Mouse (Mus musculus): Measurements from ENCODE around the gene Sez6. TPM values are rescaled to one million over a fixed set of nuclear protein-coding genes. Genes with fewer than 3 reads are reported as not detected.

The Sez6 gene
- polyA plus RNA-seq, 1 experiment from 2014 or later, result 0.17 TPM

GRCm38 (mm10) chr11:77903761-77904160, 26.8 kb upstream of the Sez6 start:
- no peak for DNase-seq (ENCODE audit: low spot score)
- no peak overlapping the region for H3K4me2 ChIP-seq (ENCODE audit: low read length)
- WGBS, result 35% methylated on average over 3 of the region's 3 CpGs

GRCm38 (mm10) chr11:77904707-77905106, 25.9 kb upstream of the Sez6 start:
- no peak overlapping the region for H3K27ac ChIP-seq
- WGBS, result 43% methylated on average over 1 of the region's 1 CpGs
- H3K9me3 ChIP-seq (replicated peaks; ENCODE audit: low read length), result no peaks in the 10 kb centered on the region
- peaks cover 3% of the 10 kb centered on the region; the same call in 1 of the 2 replicates for H3K4me1 ChIP-seq (replicated peaks; ENCODE audit: insufficient read depth, low read length)
- DNase-seq (ENCODE audit: low spot score) (no peak), ATAC-seq (replicated peaks; ENCODE audit: low FRiP score, low read depth) (no peak)
- peaks cover 4% of the 10 kb centered on the region; the same call in 1 of the 2 replicates for H3K27me3 ChIP-seq (ENCODE audit: insufficient read depth, low read length)
- no peaks in the 10 kb centered on the region for H3K36me3 ChIP-seq (ENCODE audit: insufficient read depth, low read length)
- H3K4me3 ChIP-seq (replicated peaks; ENCODE audit: low read depth, low read length), result no peak overlapping the region
- no peak overlapping the region for H3K4me2 ChIP-seq (ENCODE audit: low read length)
- H3K9ac ChIP-seq (ENCODE audit: low read depth, low read length), result no peak overlapping the region
- TF ChIP-seq CTCF (IDR thresholded peaks at IDR 0.05; ENCODE audit: low read depth), result no peak

More at GRCm38 (mm10) chr11:77903761-77904160, 26.8 kb upstream of the Sez6 start:
- Histone ChIP-seq H3K9ac (ENCODE audit: low read depth, low read length) (no peak overlapping the region), H3K27me3 (ENCODE audit: insufficient read depth, low read length) (no peaks in the 10 kb centered on the region; the same call in 1 of the 2 replicates), H3K36me3 (ENCODE audit: insufficient read depth, low read length) (no peaks in the 10 kb centered on the region), H3K9me3 (replicated peaks; ENCODE audit: low read length) (no peaks in the 10 kb centered on the region), H3K4me3 (replicated peaks; ENCODE audit: low read depth, low read length) (no peak overlapping the region), H3K27ac (no peak overlapping the region), H3K4me1 (replicated peaks; ENCODE audit: insufficient read depth, low read length) (0 out of 2 replicates have a peak, but pooled peaks cover 3% of the 10 kb centered on the region)
- TF ChIP-seq CTCF (IDR thresholded peaks at IDR 0.05; ENCODE audit: low read depth), result no peak
- ATAC-seq (replicated peaks; ENCODE audit: low FRiP score, low read depth), result no peak

- 49% methylated on average over 19 of the region's 19 CpGs for WGBS
- H3K9ac ChIP-seq (ENCODE audit: low read depth, low read length), result no peak overlapping the region
- no peak overlapping the region for H3K4me2 ChIP-seq (ENCODE audit: low read length)
- no peak overlapping the region for H3K4me3 ChIP-seq (replicated peaks; ENCODE audit: low read depth, low read length)
- H3K4me1 ChIP-seq (replicated peaks; ENCODE audit: insufficient read depth, low read length), result peaks cover 3% of the 10 kb centered on the region; the same call in 1 of the 2 replicates
- TF ChIP-seq CTCF (IDR thresholded peaks at IDR 0.05; ENCODE audit: low read depth), result no peak
- H3K9me3 ChIP-seq (replicated peaks; ENCODE audit: low read length), result no peaks in the 10 kb centered on the region
- ATAC-seq (replicated peaks; ENCODE audit: low FRiP score, low read depth) (no peak), DNase-seq (ENCODE audit: low spot score) (no peak)
- H3K27ac ChIP-seq, result no peak overlapping the region
- H3K27me3 ChIP-seq (ENCODE audit: insufficient read depth, low read length), result peaks cover 4% of the 10 kb centered on the region; the same call in 1 of the 2 replicates
- H3K36me3 ChIP-seq (ENCODE audit: insufficient read depth, low read length), result no peaks in the 10 kb centered on the region
Observed at GRCm38 (mm10) chr11:77906097-77906687, 24.4 kb upstream of the Sez6 start.

- Histone ChIP-seq H3K4me2 (ENCODE audit: low read length) (no peak overlapping the region), H3K27me3 (ENCODE audit: insufficient read depth, low read length) (peaks cover 4% of the 10 kb centered on the region; the same call in 1 of the 2 replicates)
- no peak for TF ChIP-seq CTCF (IDR thresholded peaks at IDR 0.05; ENCODE audit: low read depth)
Observed at GRCm38 (mm10) chr11:77906747-77907174, 23.8 kb upstream of the Sez6 start.

DNA sequence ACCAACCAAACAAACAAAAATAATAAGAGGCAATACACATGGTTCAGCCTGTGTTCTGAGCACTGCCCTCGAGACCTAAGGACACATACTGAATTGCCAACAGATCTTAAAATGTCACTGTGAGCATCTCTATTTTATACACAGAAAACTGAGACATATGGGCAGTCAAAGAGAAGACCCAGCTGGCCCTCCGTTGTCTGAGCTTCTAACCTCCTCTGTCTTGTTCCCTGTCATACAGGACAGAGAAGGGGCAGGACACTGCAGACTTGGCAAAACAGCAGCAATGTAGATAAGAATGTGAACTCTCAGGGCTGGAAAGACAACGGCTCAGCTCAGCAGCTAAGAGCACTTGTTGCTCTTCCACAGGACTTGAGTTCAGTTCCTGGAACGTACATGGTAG, 22.1 kb upstream of the Sez6 start:
- Histone ChIP-seq H3K4me3 (replicated peaks; ENCODE audit: low read depth, low read length) (no peak overlapping the region), H3K4me1 (replicated peaks; ENCODE audit: insufficient read depth, low read length) (peaks cover 3% of the 10 kb centered on the region; the same call in 1 of the 2 replicates), H3K4me2 (ENCODE audit: low read length) (no peak overlapping the region), H3K36me3 (ENCODE audit: insufficient read depth, low read length) (no peaks in the 10 kb centered on the region), H3K27ac (no peak overlapping the region), H3K9ac (ENCODE audit: low read depth, low read length) (no peak overlapping the region), H3K27me3 (ENCODE audit: insufficient read depth, low read length) (peaks cover 4% of the 10 kb centered on the region; the same call in 1 of the 2 replicates), H3K9me3 (replicated peaks; ENCODE audit: low read length) (no peaks in the 10 kb centered on the region)
- TF ChIP-seq CTCF (IDR thresholded peaks at IDR 0.05; ENCODE audit: low read depth), result no peak
- WGBS, result 73% methylated on average over 4 of the region's 4 CpGs
- DNase-seq (ENCODE audit: low spot score) (no peak), ATAC-seq (replicated peaks; ENCODE audit: low FRiP score, low read depth) (no peak)

More at GRCm38 (mm10) chr11:77906747-77907174, 23.8 kb upstream of the Sez6 start:
- DNase-seq (ENCODE audit: low spot score), result no peak
- no peak overlapping the region for H3K27ac ChIP-seq
- no peak for ATAC-seq (replicated peaks; ENCODE audit: low FRiP score, low read depth)
- 14% methylated on average over 8 of the region's 9 CpGs for WGBS
- no peaks in the 10 kb centered on the region for H3K36me3 ChIP-seq (ENCODE audit: insufficient read depth, low read length)
- H3K9me3 ChIP-seq (replicated peaks; ENCODE audit: low read length), result no peaks in the 10 kb centered on the region
- H3K4me3 ChIP-seq (replicated peaks; ENCODE audit: low read depth, low read length), result no peak overlapping the region
- peaks cover 3% of the 10 kb centered on the region; the same call in 1 of the 2 replicates for H3K4me1 ChIP-seq (replicated peaks; ENCODE audit: insufficient read depth, low read length)
- H3K9ac ChIP-seq (ENCODE audit: low read depth, low read length), result no peak overlapping the region

DNA sequence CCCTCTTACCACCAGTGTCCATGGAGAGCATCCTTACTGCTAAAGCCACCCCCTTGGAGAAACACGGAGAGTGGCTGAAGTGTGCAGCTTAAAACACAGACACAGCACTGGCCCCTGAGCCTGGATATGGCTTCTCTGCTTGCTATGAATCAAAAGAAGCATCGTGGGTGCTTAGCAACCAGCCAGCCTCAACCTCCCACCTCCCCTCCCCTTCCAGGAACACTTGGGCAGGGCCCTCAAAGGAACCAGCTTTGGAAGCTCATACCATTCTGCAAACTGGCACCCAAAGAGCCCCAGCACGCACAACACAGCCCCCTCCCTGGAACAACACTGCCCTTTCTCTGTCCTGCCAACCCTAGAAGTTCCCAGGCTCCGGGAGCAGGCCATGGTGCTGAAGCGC, 21.2 kb upstream of the Sez6 start:
- DNase-seq (ENCODE audit: low spot score) (no peak), ATAC-seq (replicated peaks; ENCODE audit: low FRiP score, low read depth) (no peak)
- Histone ChIP-seq H3K9me3 (replicated peaks; ENCODE audit: low read length) (no peaks in the 10 kb centered on the region), H3K4me3 (replicated peaks; ENCODE audit: low read depth, low read length) (no peak overlapping the region), H3K4me1 (replicated peaks; ENCODE audit: insufficient read depth, low read length) (peaks cover 3% of the 10 kb centered on the region; the same call in 1 of the 2 replicates), H3K27ac (no peak overlapping the region), H3K4me2 (ENCODE audit: low read length) (no peak overlapping the region), H3K36me3 (ENCODE audit: insufficient read depth, low read length) (no peaks in the 10 kb centered on the region), H3K27me3 (ENCODE audit: insufficient read depth, low read length) (peaks cover 8% of the 10 kb centered on the region; the same call in 1 of the 2 replicates), H3K9ac (ENCODE audit: low read depth, low read length) (no peak overlapping the region)
- no peak for TF ChIP-seq CTCF (IDR thresholded peaks at IDR 0.05; ENCODE audit: low read depth)
- WGBS, result 24% methylated on average over 5 of the region's 5 CpGs

Measured in kidney, postnatal 0 days (tissue).